Mouse (Mus musculus) embryonic facial prominence, embryonic 12.5 days (tissue): Measurements from ENCODE around the gene Slco4c1. TPM values are rescaled to one million over a fixed set of nuclear protein-coding genes. Genes with fewer than 3 reads are reported as not detected.

Experiments
- ATAC-seq: fragments of 200-750 bp; cut with Nextera tagmentation; 2 replicates; pipeline ENCODE4 v1.8.0; 2017; ENCODE audit not compliant: insufficient number of reproducible peaks, insufficient read depth, low FRiP score, low TSS enrichment
- H3K27ac ChIP-seq: fragments of 300-500 bp; sonication (generic); 2 replicates; pipeline ENCODE4 v1.5.1; 2016; ENCODE audit warnings: mild to moderate bottlenecking
- H3K27me3 ChIP-seq: fragments of 300-500 bp; sonication (generic); 2 replicates; pipeline ENCODE4 v1.6.1; 2016; ENCODE audit warnings: mild to moderate bottlenecking, moderate library complexity
- H3K36me3 ChIP-seq: fragments of 300-500 bp; sonication (generic); 2 replicates; pipeline ENCODE4 v1.6.1; 2016; ENCODE audit warnings: mild to moderate bottlenecking
- H3K4me1 ChIP-seq: fragments of 300-500 bp; sonication (generic); 2 replicates; pipeline ENCODE4 v1.6.1; 2016
- H3K4me2 ChIP-seq: fragments of 300-500 bp; sonication (generic); replicated peaks from 2 replicates; pipeline ENCODE4 v1.6.1; 2016; ENCODE audit warnings: mild to moderate bottlenecking, moderate library complexity
- H3K4me3 ChIP-seq: fragments of 300-500 bp; sonication (generic); 2 replicates; pipeline ENCODE4 v1.5.1; 2016; ENCODE audit warnings: mild to moderate bottlenecking
- H3K9ac ChIP-seq: fragments of 300-500 bp; sonication (generic); 2 replicates; pipeline ENCODE4 v1.6.1; 2016; ENCODE audit warnings: mild to moderate bottlenecking, moderate library complexity
- H3K9me3 ChIP-seq: fragments of 300-500 bp; sonication (generic); 2 replicates; pipeline ENCODE4 v1.6.1; 2016; ENCODE audit warnings: mild to moderate bottlenecking, moderate library complexity
- WGBS: fragments of 180-500 bp; shearing (Covaris S2); methylation state at CpG from one replicate; pipeline ENCODE4 v1.1.7; 2016; 5-methylcytosine and 5-hydroxymethylcytosine counted together
- polyA plus RNA-seq: library from polyadenylated mRNA; unstranded; fragments of >200 nt; fragmentation: Nextera tagmentation; extraction: Ambion mirVana; gene quantifications from 2 replicates; pipeline ENCODE4 v1.2.1, GENCODE M21; 2016

Slco4c1 gene
- polyA plus RNA-seq, 1 experiment from 2014 or later = 1.0 TPM

DNA sequence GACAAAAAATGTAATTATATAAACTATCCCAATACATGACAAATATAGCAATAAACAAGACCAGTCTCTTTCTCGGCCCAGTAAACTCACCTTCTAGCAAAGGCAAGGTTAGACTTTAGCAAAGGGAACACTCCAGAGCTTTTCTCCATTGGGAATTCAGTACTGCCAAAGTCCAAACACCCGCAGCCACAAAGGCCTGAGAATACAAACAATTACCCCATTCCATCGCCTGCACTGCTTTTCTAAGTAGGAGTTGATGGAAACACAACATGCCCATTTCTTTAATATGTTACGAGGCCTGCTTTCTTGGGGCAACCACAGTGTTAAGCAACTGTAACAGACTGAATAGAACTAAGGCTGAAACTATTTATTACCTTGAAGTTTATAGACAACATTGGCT lies 18.4 kb downstream of the Slco4c1 start:
- 76% methylated on average over 4 of the region's 4 CpGs for WGBS
- Histone ChIP-seq H3K4me2 (no peak overlapping the region), H3K9me3 (no peaks in the 10 kb centered on the region), H3K9ac (no peak overlapping the region), H3K4me3 (no peak overlapping the region), H3K27ac (no peak overlapping the region), H3K4me1 (no peaks in the 10 kb centered on the region), H3K36me3 (no peaks in the 10 kb centered on the region), H3K27me3 (no peaks in the 10 kb centered on the region)
- no peak for ATAC-seq

DNA sequence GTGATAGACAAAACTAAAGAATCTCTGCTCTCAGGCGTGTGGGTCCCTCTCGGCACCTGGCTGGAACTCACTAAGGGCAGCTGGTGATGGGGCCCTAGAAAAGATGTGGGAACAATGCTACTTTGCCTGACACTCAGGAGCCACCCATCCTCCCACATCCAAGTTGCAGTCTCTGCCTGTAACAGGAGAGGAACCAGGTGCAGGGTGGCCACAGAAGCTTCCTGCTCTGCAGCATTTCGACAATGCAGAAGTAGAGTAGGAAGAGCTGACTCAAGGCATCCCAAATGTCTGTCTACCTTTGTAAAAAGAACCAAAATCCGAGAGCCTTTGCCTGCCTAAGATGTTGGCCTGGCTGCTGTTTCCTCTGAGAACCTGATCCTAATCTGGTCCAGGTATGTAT lies 22.9 kb downstream of the Slco4c1 start:
- no peak overlapping the region for H3K4me2 ChIP-seq
- 58% methylated on average over 4 of the region's 4 CpGs for WGBS
- no peak for ATAC-seq
- no peak overlapping the region for H3K9ac ChIP-seq
- H3K4me3 ChIP-seq = no peak overlapping the region
- no peaks in the 10 kb centered on the region for H3K4me1 ChIP-seq
- H3K9me3 ChIP-seq = no peaks in the 10 kb centered on the region
- H3K27ac ChIP-seq = no peak overlapping the region
- no peaks in the 10 kb centered on the region for H3K27me3 ChIP-seq
- H3K36me3 ChIP-seq = no peaks in the 10 kb centered on the region

DNA sequence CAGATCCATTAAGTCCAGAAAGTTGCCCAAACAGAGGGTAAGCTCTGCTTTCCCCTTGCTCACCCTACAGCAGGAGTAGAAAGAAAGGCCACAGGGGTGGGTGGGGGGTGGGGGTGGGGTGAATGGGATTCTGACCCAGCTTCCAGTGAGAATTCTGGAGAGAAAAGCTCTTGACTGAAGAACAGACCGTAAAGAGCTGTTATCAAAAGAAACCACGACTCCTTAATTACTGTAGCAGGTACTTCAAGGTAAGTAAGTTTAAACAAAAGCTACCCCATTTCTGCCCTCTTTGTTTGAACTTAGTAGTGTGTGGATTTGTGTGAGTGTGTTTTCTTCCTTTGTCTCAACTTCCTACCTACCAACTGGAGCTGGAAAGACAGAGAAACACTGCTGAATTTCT lies 23.4 kb downstream of the Slco4c1 start:
- no peaks in the 10 kb centered on the region for H3K4me1 ChIP-seq
- WGBS = 60% methylated on average over 2 of the region's 2 CpGs
- no peak overlapping the region for H3K9ac ChIP-seq
- no peaks in the 10 kb centered on the region for H3K27me3 ChIP-seq
- no peak overlapping the region for H3K4me2 ChIP-seq
- H3K36me3 ChIP-seq = no peaks in the 10 kb centered on the region
- no peaks in the 10 kb centered on the region for H3K9me3 ChIP-seq
- no peak for ATAC-seq
- H3K4me3 ChIP-seq = no peak overlapping the region
- no peak overlapping the region for H3K27ac ChIP-seq

DNA sequence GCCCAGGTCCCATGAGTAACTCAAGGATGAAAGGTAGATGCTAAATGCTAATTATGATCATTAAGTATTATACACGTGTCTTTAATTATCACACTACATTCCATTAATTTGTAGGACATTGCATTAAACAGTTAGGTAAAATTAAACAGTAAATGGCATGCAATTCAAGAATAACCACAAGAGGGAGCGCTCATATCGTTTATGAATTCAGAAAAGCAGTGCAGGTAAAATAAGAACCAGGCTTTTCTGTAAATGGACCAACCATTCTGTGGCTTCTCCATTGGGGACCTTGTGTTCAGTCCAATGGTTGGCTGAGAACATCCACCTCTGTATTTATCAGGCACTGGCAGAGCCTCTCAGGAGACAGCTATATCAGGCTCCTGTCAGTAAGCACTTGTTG lies 25.2 kb downstream of the Slco4c1 start:
- Histone ChIP-seq H3K9me3 (no peaks in the 10 kb centered on the region), H3K27me3 (no peaks in the 10 kb centered on the region), H3K4me1 (no peaks in the 10 kb centered on the region), H3K36me3 (no peaks in the 10 kb centered on the region), H3K4me3 (no peak overlapping the region), H3K4me2 (no peak overlapping the region), H3K9ac (no peak overlapping the region), H3K27ac (no peak overlapping the region)
- no peak for ATAC-seq
- WGBS = 5% methylated on average over 3 of the region's 3 CpGs

DNA sequence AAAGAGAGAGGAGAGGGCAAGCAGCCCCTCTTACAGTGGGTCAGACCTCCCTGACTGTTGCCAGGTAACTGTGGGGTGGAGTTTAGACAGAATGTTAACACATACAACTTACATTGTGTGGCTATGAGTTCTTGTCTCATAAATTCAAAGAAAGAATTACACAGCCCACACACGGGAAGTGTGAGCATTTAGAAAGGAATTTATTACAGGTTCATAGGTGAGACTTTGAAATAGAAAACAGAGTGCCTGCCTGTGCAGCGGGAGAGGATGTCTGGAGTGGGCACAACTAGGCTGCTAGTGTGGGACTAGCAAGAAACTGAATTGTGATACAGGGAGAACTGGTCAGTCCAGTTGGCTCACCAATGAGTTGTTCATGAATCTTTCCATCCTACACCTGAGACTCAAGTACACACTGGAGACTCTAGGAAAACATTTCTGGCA lies 66.7 kb downstream of the Slco4c1 start:
- Histone ChIP-seq H3K4me1 (no peaks in the 10 kb centered on the region), H3K9me3 (no peaks in the 10 kb centered on the region), H3K27me3 (no peaks in the 10 kb centered on the region), H3K27ac (no peak overlapping the region), H3K9ac (no peak overlapping the region), H3K4me2 (no peak overlapping the region), H3K36me3 (no peaks in the 10 kb centered on the region), H3K4me3 (no peak overlapping the region)
- ATAC-seq = no peak
- 57% methylated on average over 2 of the region's 2 CpGs for WGBS

DNA sequence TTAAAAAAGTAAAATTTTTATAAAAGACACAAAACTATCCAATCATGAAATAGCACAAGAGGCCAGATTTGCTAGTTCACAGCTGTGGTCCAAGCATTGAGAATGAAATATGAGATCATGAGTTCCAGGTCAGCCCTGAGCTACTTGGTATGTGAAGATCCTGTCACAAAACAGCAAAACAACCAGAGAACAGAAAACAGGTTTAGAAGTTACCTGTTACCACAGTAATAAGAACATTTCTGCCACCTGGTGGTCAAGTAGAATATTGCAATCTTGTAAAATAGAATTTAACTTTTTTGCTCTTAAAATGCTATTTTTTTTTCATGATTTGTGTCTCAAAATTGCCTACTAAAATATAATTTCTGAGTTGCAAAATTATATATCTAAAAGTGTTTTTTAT lies 70.4 kb downstream of the Slco4c1 start:
- no peaks in the 10 kb centered on the region for H3K27me3 ChIP-seq
- H3K9ac ChIP-seq = no peak overlapping the region
- H3K9me3 ChIP-seq = no peaks in the 10 kb centered on the region
- ATAC-seq = no peak
- H3K4me1 ChIP-seq = no peaks in the 10 kb centered on the region
- no peak overlapping the region for H3K4me2 ChIP-seq
- H3K36me3 ChIP-seq = no peaks in the 10 kb centered on the region
- H3K27ac ChIP-seq = no peak overlapping the region
- no peak overlapping the region for H3K4me3 ChIP-seq

DNA sequence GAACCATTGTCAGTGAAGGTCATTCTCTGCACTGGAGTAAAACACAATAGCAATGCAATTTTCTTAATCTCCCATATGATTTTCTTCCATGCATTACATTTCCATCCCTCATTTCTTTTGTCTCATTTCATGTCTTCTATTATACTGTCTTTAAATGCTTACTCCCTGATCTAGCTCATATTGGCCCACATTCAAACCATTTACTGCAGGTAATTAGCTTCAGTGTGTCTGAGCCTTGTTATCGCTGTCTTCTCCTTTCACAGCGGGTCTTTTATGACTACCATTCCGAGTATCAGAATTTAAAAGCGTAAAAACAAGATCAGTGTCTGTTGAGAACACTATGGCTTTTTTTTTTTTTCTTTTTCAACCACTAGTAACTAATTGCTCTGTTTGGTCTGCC lies 77.3 kb downstream of the Slco4c1 start:
- no peaks in the 10 kb centered on the region for H3K4me1 ChIP-seq
- H3K27me3 ChIP-seq = no peaks in the 10 kb centered on the region
- no peaks in the 10 kb centered on the region for H3K36me3 ChIP-seq
- 87% methylated on average over 4 of the region's 4 CpGs for WGBS
- H3K4me2 ChIP-seq = no peak overlapping the region
- H3K27ac ChIP-seq = no peak overlapping the region
- H3K9me3 ChIP-seq = no peaks in the 10 kb centered on the region
- H3K4me3 ChIP-seq = no peak overlapping the region
- no peak overlapping the region for H3K9ac ChIP-seq
- no peak for ATAC-seq

DNA sequence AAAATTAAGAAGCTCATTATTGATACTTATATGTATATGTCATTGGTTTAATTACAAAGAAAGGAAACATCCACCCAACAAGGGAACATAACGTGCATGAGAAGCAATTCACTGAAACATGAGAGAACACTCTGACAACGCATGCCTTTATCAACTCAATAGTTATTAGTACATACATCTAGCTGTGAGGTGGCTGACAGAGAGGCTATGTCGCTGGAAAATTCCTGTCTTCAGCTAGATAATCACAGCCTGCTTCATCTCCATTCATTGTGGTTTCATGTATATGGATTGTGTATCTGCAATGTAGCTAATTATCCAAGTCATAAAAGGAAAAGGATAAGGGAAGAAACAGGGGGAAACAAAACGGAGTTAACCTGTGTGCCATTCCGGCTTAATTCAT lies 77.7 kb downstream of the Slco4c1 start:
- 85% methylated on average over 5 of the region's 5 CpGs for WGBS
- Histone ChIP-seq H3K4me1 (no peaks in the 10 kb centered on the region), H3K9me3 (no peaks in the 10 kb centered on the region), H3K4me2 (no peak overlapping the region), H3K36me3 (no peaks in the 10 kb centered on the region), H3K4me3 (no peak overlapping the region), H3K27me3 (no peaks in the 10 kb centered on the region), H3K27ac (no peak overlapping the region), H3K9ac (no peak overlapping the region)
- ATAC-seq = no peak

DNA sequence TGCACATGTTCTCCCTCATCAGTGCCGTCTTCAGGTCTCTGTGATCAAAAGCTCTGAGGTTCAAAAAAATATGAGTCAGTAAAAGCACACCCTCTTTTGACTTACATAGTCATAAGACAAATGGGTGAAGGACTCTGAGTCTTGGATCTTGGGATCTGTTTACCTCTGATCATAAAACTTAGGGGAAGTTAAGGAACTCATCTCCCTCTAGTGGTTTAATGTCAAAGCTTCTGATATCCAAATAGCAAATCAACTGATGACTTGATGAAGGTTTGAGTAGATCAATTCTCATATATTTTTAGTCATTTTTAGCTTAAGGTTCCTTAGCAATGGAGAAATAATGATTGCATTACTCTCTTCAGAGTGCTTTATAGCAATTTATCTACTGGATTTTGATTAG lies 82.7 kb downstream of the Slco4c1 start:
- H3K27me3 ChIP-seq = no peaks in the 10 kb centered on the region
- H3K36me3 ChIP-seq = no peaks in the 10 kb centered on the region
- H3K4me3 ChIP-seq = no peak overlapping the region
- WGBS = 76% methylated on average over 1 of the region's 1 CpGs
- no peaks in the 10 kb centered on the region for H3K9me3 ChIP-seq
- H3K4me2 ChIP-seq = no peak overlapping the region
- H3K27ac ChIP-seq = no peak overlapping the region
- no peaks in the 10 kb centered on the region for H3K4me1 ChIP-seq
- H3K9ac ChIP-seq = no peak overlapping the region
- ATAC-seq = no peak

DNA sequence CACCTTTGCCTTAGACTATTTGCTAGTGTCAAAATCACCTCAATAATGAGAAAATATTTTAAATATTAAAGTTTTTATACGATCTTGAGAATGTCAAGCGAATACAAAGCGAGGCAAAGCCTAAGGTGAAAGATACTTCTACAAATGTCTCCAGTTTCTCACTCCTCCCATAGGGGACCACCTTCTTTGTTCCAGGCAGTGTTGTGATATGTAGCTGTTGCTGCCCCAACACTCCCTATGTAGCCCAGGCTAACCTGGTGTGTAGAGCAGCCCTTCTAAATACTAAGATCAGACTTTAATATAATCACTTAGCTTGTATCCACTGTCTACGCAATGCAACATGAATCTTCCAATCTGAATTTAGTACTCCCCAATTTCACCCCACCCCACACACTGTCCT lies 97.8 kb downstream of the Slco4c1 start:
- H3K4me2 ChIP-seq = no peak overlapping the region
- H3K9me3 ChIP-seq = no peaks in the 10 kb centered on the region
- no peak for ATAC-seq
- no peaks in the 10 kb centered on the region for H3K27me3 ChIP-seq
- 92% methylated on average over 4 of the region's 4 CpGs for WGBS
- H3K36me3 ChIP-seq = no peaks in the 10 kb centered on the region
- no peak overlapping the region for H3K4me3 ChIP-seq
- H3K9ac ChIP-seq = no peak overlapping the region
- H3K4me1 ChIP-seq = no peaks in the 10 kb centered on the region
- H3K27ac ChIP-seq = no peak overlapping the region

DNA sequence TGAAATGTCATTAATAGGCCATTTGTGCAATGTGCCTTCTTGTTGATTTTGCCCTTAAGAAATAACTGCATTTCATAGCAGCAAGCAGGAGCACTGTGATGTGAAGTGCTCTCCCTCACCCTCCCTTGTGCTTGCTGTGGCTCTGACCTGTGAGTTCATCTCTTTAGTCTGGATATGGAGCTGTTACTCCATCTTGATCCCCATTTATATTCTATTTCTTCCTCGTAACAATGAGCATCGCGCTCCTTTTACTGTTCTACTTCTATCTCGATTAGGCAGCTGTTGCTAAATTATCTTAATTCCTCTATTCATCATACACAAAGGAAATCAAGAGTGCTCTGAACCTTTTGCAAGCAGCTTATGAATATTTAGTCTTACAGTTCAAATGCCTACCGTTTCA lies 98.3 kb downstream of the Slco4c1 start:
- H3K4me1 ChIP-seq = no peaks in the 10 kb centered on the region
- H3K9ac ChIP-seq = no peak overlapping the region
- 86% methylated on average over 5 of the region's 5 CpGs for WGBS
- no peaks in the 10 kb centered on the region for H3K27me3 ChIP-seq
- H3K9me3 ChIP-seq = no peaks in the 10 kb centered on the region
- no peak overlapping the region for H3K27ac ChIP-seq
- no peak for ATAC-seq
- H3K36me3 ChIP-seq = no peaks in the 10 kb centered on the region
- no peak overlapping the region for H3K4me2 ChIP-seq
- no peak overlapping the region for H3K4me3 ChIP-seq

DNA sequence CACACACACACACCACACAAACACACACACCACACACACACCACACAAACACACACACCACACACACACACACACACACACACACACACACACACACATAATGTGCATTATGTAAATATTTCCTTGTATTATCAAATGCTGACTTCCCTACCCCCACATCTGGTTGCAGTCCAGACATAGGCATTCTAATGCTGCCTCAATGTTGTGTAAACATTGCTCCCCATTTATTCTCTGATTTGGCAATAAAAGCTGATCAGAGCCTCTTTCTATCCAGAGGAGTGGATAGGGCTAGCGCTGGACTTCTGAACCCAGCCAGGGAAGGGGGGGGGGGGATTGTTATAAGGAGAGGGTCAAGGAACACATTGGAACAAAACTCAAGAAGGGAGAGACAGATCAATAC lies 101.7 kb downstream of the Slco4c1 start:
- H3K27ac ChIP-seq = no peak overlapping the region
- no peaks in the 10 kb centered on the region for H3K27me3 ChIP-seq
- no peak for ATAC-seq
- 95% methylated on average over 1 of the region's 1 CpGs for WGBS
- H3K4me3 ChIP-seq = no peak overlapping the region
- H3K9me3 ChIP-seq = no peaks in the 10 kb centered on the region
- H3K9ac ChIP-seq = no peak overlapping the region
- H3K4me1 ChIP-seq = no peaks in the 10 kb centered on the region
- H3K36me3 ChIP-seq = no peaks in the 10 kb centered on the region
- no peak overlapping the region for H3K4me2 ChIP-seq

DNA sequence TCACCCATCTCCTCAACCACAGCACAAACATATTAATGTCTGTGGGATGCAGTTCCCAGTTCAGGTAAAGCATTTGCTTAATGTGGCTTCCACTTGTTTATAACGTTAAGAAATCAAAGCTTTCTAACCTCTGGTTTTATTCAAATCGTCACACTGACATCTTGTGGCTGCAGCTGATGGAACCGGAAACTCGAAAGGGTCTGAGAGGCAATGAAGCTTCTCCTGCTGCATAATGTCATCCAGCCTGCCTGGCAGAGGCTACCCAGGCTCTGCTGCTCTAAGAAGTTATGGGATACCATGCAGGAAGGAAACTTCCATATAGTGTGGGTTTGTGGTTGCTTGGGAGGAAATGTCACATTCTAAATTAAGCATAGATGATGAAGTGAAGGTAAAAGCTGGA lies 103.7 kb downstream of the Slco4c1 start:
- H3K27ac ChIP-seq = no peak overlapping the region
- no peak overlapping the region for H3K9ac ChIP-seq
- H3K27me3 ChIP-seq = no peaks in the 10 kb centered on the region
- H3K4me2 ChIP-seq = no peak overlapping the region
- 21% methylated on average over 4 of the region's 4 CpGs for WGBS
- no peak overlapping the region for H3K4me3 ChIP-seq
- H3K9me3 ChIP-seq = no peaks in the 10 kb centered on the region
- no peak for ATAC-seq
- no peaks in the 10 kb centered on the region for H3K4me1 ChIP-seq
- no peaks in the 10 kb centered on the region for H3K36me3 ChIP-seq
